ENCODE assay signal across 9 mouse cellular contexts in the genomic region with DNA sequence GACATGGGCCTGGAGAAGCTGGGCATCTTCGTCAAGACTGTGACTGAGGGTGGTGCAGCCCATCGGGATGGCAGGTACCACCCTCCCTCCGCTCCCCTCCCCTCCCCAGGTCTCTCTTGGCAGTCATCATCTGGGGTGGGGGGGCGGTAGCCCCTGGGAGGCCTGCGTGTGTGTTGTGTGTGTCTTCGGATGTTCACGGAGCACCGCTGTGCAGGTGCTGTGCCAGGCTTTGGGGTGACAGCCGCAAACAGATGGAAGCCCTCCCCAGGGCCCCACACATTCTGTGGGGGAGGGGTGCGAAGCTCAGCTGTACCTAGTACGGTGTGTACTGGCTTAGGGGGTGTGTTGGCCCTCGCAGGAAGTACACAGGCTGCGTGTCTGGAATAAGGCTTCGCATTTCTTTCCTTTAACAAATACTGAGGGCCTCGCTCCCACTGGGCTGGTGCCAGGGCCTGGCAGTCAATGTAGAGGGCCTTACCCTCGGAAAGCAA. TPM values are rescaled to one million over a fixed set of nuclear protein-coding genes. Genes with fewer than 3 reads are reported as not detected.
A peak's percentile ranks its signal among the peaks of the same experiment; 100 is the strongest.
DNase-seq lines count a peak whose midpoint lies in the region; ATAC-seq and TF ChIP-seq lines count a peak whose summit lies in the region.
"Had no signal": no experiment of that assay in that cellular context is flagged by ENCODE, and none has a peak within 500 bp of the region (broad histone marks: within the 10 kb centered on the region; RNA-seq: fewer than 3 reads in every experiment).

No protein-coding gene starts in this region.

- no peak overlapping the region for H3K9ac ChIP-seq in forebrain, embryonic 14.5 days (ENCODE audit: low read length)
- no peak overlapping the region for H3K9ac ChIP-seq in neural tube, embryonic 15.5 days (replicated peaks)
- H3K9ac ChIP-seq: limb, embryonic 15.5 days had no signal

- peaks cover 100% of the 10 kb centered on the region for H3K36me3 ChIP-seq in G1E (replicated peaks)
- peaks cover 77% of the 10 kb centered on the region for H3K36me3 ChIP-seq in forebrain, embryonic 14.5 days (ENCODE audit: control insufficient read depth, insufficient read depth, low read length)
- peaks cover 60% of the 10 kb centered on the region for H3K36me3 ChIP-seq in neural tube, embryonic 15.5 days

- no peaks in the 10 kb centered on the region for H3K9me3 ChIP-seq in G1E (replicated peaks)
- no peaks in the 10 kb centered on the region for H3K9me3 ChIP-seq in forebrain, embryonic 14.5 days (replicated peaks; ENCODE audit: control insufficient read depth, low read length)
- H3K9me3 ChIP-seq in neural tube, embryonic 15.5 days (replicated peaks): no peaks in the 10 kb centered on the region
- H3K9me3 ChIP-seq: limb, embryonic 15.5 days had no signal

- peak; percentile 98 for DNase-seq in heart, adult 11 months
- DNase-seq in heart, postnatal 36 days: no peak
- DNase-seq in G1E (ENCODE audit: low spot score): peak; percentile 66
- peak; percentile 50 for DNase-seq in forebrain, embryonic 14.5 days (ENCODE audit: low spot score)
- peak; percentile 62 for DNase-seq in left cerebral cortex, adult 2 months (ENCODE audit: extremely low spot score in 1 of 2, low spot score in 2 of 2)
- DNase-seq in urinary bladder, postnatal 36 days (ENCODE audit: low spot score in 2 of 2): no peak
- no peak for DNase-seq in embryo, embryonic 10.5 days (ENCODE audit: low spot score)

- peak overlapping the region; percentile 14; the same call in 1 of the 2 replicates for H3K4me2 ChIP-seq in forebrain, embryonic 14.5 days (ENCODE audit: low read length)
- peak overlapping the region; percentile 3; the same call in 1 of the 2 replicates for H3K4me2 ChIP-seq in neural tube, embryonic 15.5 days
- H3K4me2 ChIP-seq: limb, embryonic 15.5 days had no signal

- 58% methylated on average over 16 of the region's 16 CpGs for WGBS in forebrain, embryonic 14.5 days
- 55% methylated on average over 16 of the region's 16 CpGs for WGBS in neural tube, embryonic 15.5 days

- no peak for TF ChIP-seq CTCF in G1E (IDR thresholded peaks at IDR 0.05; ENCODE audit: low read depth, low read length)
- no peak for TF ChIP-seq CTCF in left cerebral cortex, adult 2 months (IDR thresholded peaks at IDR 0.05)

- peak overlapping the region; percentile 72 for H3K27ac ChIP-seq in forebrain, embryonic 14.5 days (ENCODE audit: low read depth, low read length)
- H3K27ac ChIP-seq in left cerebral cortex, adult 2 months: peak overlapping the region; percentile 21
- H3K27ac ChIP-seq in neural tube, embryonic 15.5 days (replicated peaks): peak overlapping the region; percentile 46
- H3K27ac ChIP-seq: limb, embryonic 15.5 days had no signal

- intact Hi-C loops in heart, postnatal 36 days (cut with DNase I): no loop called here
- intact Hi-C loops in left cerebral cortex, adult 2 months (cut with DNase I): loop anchor here (10.0 kb wide), 1 partner anchor 673 kb away; the partner anchor contains the start of genes Ankrd40 and Luc7l3

- H3K4me1 ChIP-seq in G1E (ENCODE audit: insufficient read depth, low read depth, low read length): peaks cover 99% of the 10 kb centered on the region
- peaks cover 42% of the 10 kb centered on the region for H3K4me1 ChIP-seq in forebrain, embryonic 14.5 days (ENCODE audit: control insufficient read depth, insufficient read depth, low read length)
- H3K4me1 ChIP-seq in neural tube, embryonic 15.5 days: peaks cover 65% of the 10 kb centered on the region

- ATAC-seq in G1E (ENCODE audit: extremely low read depth, insufficient number of reproducible peaks, low FRiP score, poor library complexity, severe bottlenecking): no peak
- ATAC-seq in forebrain, embryonic 14.5 days: peak; percentile 32; the same call in 1 of the 2 replicates
- 0 out of 2 replicates have a peak, but pooled peaks have one; percentile 11 for ATAC-seq in neural tube, embryonic 15.5 days (ENCODE audit: low FRiP score)

- H3K27me3 ChIP-seq in G1E (ENCODE audit: insufficient read depth, low read length): no peaks in the 10 kb centered on the region
- H3K27me3 ChIP-seq in forebrain, embryonic 14.5 days (replicated peaks; ENCODE audit: control insufficient read depth, insufficient read depth, low read length): no peaks in the 10 kb centered on the region
- no peaks in the 10 kb centered on the region for H3K27me3 ChIP-seq in neural tube, embryonic 15.5 days (replicated peaks)
- H3K27me3 ChIP-seq: limb, embryonic 15.5 days had no signal

- peak overlapping the region; percentile 70 for H3K4me3 ChIP-seq in G1E (ENCODE audit: low read depth, low read length)
- H3K4me3 ChIP-seq in forebrain, embryonic 14.5 days (ENCODE audit: low read depth, low read length): no peak overlapping the region
- H3K4me3 ChIP-seq in left cerebral cortex, adult 2 months: no peak overlapping the region
- H3K4me3 ChIP-seq in neural tube, embryonic 15.5 days (replicated peaks): no peak overlapping the region
- H3K4me3 ChIP-seq: limb, embryonic 15.5 days had no signal

RNA-seq across cellular contexts. Expression of gene Ppp1r9b, which starts 7.3 kb away (rescaled TPM):
- total RNA-seq in heart, postnatal 36 days (2021): 10 to 100 TPM; 46.3 to 50.8 TPM
- total RNA-seq in G1E (2014; fragmentation: Nextera tagmentation) (87.8 and 117 TPM in 2 replicates), G1E (2017) (68.2 and 83.2 TPM in 2 replicates)
- polyA plus RNA-seq in G1E (2012): 207 and 233 TPM in 2 replicates
- 20.8 and 21.8 TPM in 2 replicates for polyA plus RNA-seq in forebrain, embryonic 14.5 days (2014; fragmentation: Nextera tagmentation; extraction: Ambion mirVana)
- total RNA-seq in left cerebral cortex, adult 2 months (2021): 100 to 1,000 TPM; 709 to 735 TPM
- polyA plus RNA-seq in neural tube, embryonic 15.5 days (2015; fragmentation: Nextera tagmentation; extraction: Ambion mirVana): 18.8 TPM in 2 replicates

RNA-seq across cellular contexts. Expression of gene Samd14, which starts 11.6 kb away (rescaled TPM):
- total RNA-seq in heart, postnatal 36 days (2021): 1 to 10 TPM; 1.2 to 1.3 TPM
- total RNA-seq in G1E (2014; fragmentation: Nextera tagmentation) (71.8 and 84.9 TPM in 2 replicates), G1E (2017) (26.1 and 30.0 TPM in 2 replicates)
- polyA plus RNA-seq in G1E (2012): 356 and 518 TPM in 2 replicates
- polyA plus RNA-seq in forebrain, embryonic 14.5 days (2014; fragmentation: Nextera tagmentation; extraction: Ambion mirVana): 81.7 and 96.5 TPM in 2 replicates
- total RNA-seq in left cerebral cortex, adult 2 months (2021): 10 to 100 TPM; 25.1 to 30.1 TPM
- 139 and 167 TPM in 2 replicates for polyA plus RNA-seq in neural tube, embryonic 15.5 days (2015; fragmentation: Nextera tagmentation; extraction: Ambion mirVana)

RNA-seq across cellular contexts. Expression of gene Sgca, which starts 22.0 kb away (rescaled TPM):
- total RNA-seq in heart, postnatal 36 days (2021): 100 to 1,000 TPM; 185 to 189 TPM
- not detected in 2 replicates for total RNA-seq in G1E (2014; fragmentation: Nextera tagmentation)
- 0.06 and 0.87 TPM in 2 replicates for total RNA-seq in G1E (2017)
- polyA plus RNA-seq in G1E (2012): not detected in 2 replicates
- polyA plus RNA-seq in forebrain, embryonic 14.5 days (2014; fragmentation: Nextera tagmentation; extraction: Ambion mirVana): not detected in 2 replicates
- under 1 TPM in 1 of 2 experiments, not detected in 1; 0.35 TPM for total RNA-seq in left cerebral cortex, adult 2 months (2021)
- 0.77 and 1.4 TPM in 2 replicates for polyA plus RNA-seq in neural tube, embryonic 15.5 days (2015; fragmentation: Nextera tagmentation; extraction: Ambion mirVana)

RNA-seq across cellular contexts. Expression of gene Hils1, which starts 30.7 kb away (rescaled TPM):
- not detected for total RNA-seq in heart, postnatal 36 days (2021)
- total RNA-seq in G1E (2014; fragmentation: Nextera tagmentation): not detected in 2 replicates
- not detected in 2 replicates for total RNA-seq in G1E (2017)
- polyA plus RNA-seq in G1E (2012): not detected in 2 replicates
- polyA plus RNA-seq in forebrain, embryonic 14.5 days (2014; fragmentation: Nextera tagmentation; extraction: Ambion mirVana): not detected in 2 replicates
- not detected for total RNA-seq in left cerebral cortex, adult 2 months (2021)
- polyA plus RNA-seq in neural tube, embryonic 15.5 days (2015; fragmentation: Nextera tagmentation; extraction: Ambion mirVana): not detected in 2 replicates
- polyA plus RNA-seq: limb, embryonic 15.5 days had no signal

RNA-seq across cellular contexts. Expression of gene Pdk2, which starts 43.1 kb away (rescaled TPM):
- total RNA-seq in heart, postnatal 36 days (2021): 100 to 1,000 TPM; 439 to 481 TPM
- total RNA-seq in G1E (2014; fragmentation: Nextera tagmentation): 40.3 and 46.1 TPM in 2 replicates
- 3.7 and 3.9 TPM in 2 replicates for total RNA-seq in G1E (2017)
- 33.7 and 37.8 TPM in 2 replicates for polyA plus RNA-seq in G1E (2012)
- polyA plus RNA-seq in forebrain, embryonic 14.5 days (2014; fragmentation: Nextera tagmentation; extraction: Ambion mirVana): 20.1 and 24.2 TPM in 2 replicates
- 100 to 1,000 TPM; 109 to 112 TPM for total RNA-seq in left cerebral cortex, adult 2 months (2021)
- 24.9 and 27.1 TPM in 2 replicates for polyA plus RNA-seq in neural tube, embryonic 15.5 days (2015; fragmentation: Nextera tagmentation; extraction: Ambion mirVana)

Comparison
In these comparisons a context has a peak if more than half of its experiments do, and no peak if none do; other contexts are left out.
1. DNase-seq: peak in heart, adult 11 months (single experiment), G1E (single experiment), forebrain, embryonic 14.5 days (single experiment) and left cerebral cortex, adult 2 months (2 of 2); none in heart, postnatal 36 days (0 of 2), urinary bladder, postnatal 36 days (0 of 2) and embryo, embryonic 10.5 days (single experiment).
2. H3K27ac ChIP-seq: peak in every context shown above with its lines; median percentile 72 in forebrain, embryonic 14.5 days; 46 in neural tube, embryonic 15.5 days; 21 in left cerebral cortex, adult 2 months.
3. RNA of gene Ppp1r9b, which starts 7.3 kb away (total RNA-seq): 709 to 735 TPM in left cerebral cortex, adult 2 months; 68.2 to 117 TPM in G1E and 46.3 to 50.8 TPM in heart, postnatal 36 days; every median in the first group is over 4 times any median in the second.
4. RNA of gene Samd14, which starts 11.6 kb away (total RNA-seq): 26.1 to 84.9 TPM in G1E and 25.1 to 30.1 TPM in left cerebral cortex, adult 2 months; 1.2 to 1.3 TPM in heart, postnatal 36 days; every median in the first group is over 10 times any median in the second.
5. RNA of gene Sgca, which starts 22.0 kb away (total RNA-seq): 185 to 189 TPM in heart, postnatal 36 days; 0.06 to 0.87 TPM in G1E and 0.35 TPM in left cerebral cortex, adult 2 months; every median in the first group is over 10 times any median in the second.